Mouse (Mus musculus) midbrain, embryonic 10.5 days (tissue): ENCODE data around the gene Pds5b. TPM values are rescaled to one million over a fixed set of nuclear protein-coding genes. Genes with fewer than 3 reads are reported as not detected.
A peak's percentile ranks its signal among the peaks of the same experiment; 100 is the strongest.
"Not testable (repeated sequence)": the region's sequence is repeated elsewhere in the genome, so short reads cannot be mapped to it uniquely, and the experiment has no call there.

ENCODE experiments used
- DNase-seq: peaks from one replicate; pipeline ENCODE4 v3.0.0-alpha.2; 2017; ENCODE audit warnings: low spot score
- H3K27ac ChIP-seq: fragments of 300-500 bp; sonication (generic); replicated peaks from 2 replicates; pipeline ENCODE4 v1.5.1; 2016; ENCODE audit warnings: mild to moderate bottlenecking
- H3K27me3 ChIP-seq: fragments of 300-500 bp; sonication (generic); 2 replicates; pipeline ENCODE4 v1.6.1; 2016; ENCODE audit warnings: low read depth, mild to moderate bottlenecking; ENCODE audit not compliant: poor library complexity, severe bottlenecking
- H3K36me3 ChIP-seq: fragments of 300-500 bp; sonication (generic); 2 replicates; pipeline ENCODE4 v1.6.1; 2016; ENCODE audit warnings: mild to moderate bottlenecking, moderate library complexity
- H3K4me1 ChIP-seq: fragments of 300-500 bp; sonication (generic); 2 replicates; pipeline ENCODE4 v1.6.1; 2016
- H3K4me3 ChIP-seq: fragments of 300-500 bp; sonication (generic); 2 replicates; pipeline ENCODE4 v1.5.1; 2016; ENCODE audit warnings: mild to moderate bottlenecking, moderate library complexity
- H3K9me3 ChIP-seq: fragments of 300-500 bp; sonication (generic); replicated peaks from 2 replicates; pipeline ENCODE4 v1.6.1; 2016; ENCODE audit warnings: mild to moderate bottlenecking
- WGBS: fragments of 180-500 bp; shearing (Covaris S2); methylation state at CpG from one replicate; pipeline ENCODE4 v1.1.7; 2016; 5-methylcytosine and 5-hydroxymethylcytosine counted together
- polyA plus RNA-seq: library from polyadenylated mRNA; unstranded; fragments of >200 nt; fragmentation: Nextera tagmentation; extraction: Ambion mirVana; gene quantifications from 2 replicates; pipeline ENCODE4 v1.2.1, GENCODE M21; 2016

Pds5b gene
- polyA plus RNA-seq = 36.2 and 37.8 TPM in 2 replicates

DNA sequence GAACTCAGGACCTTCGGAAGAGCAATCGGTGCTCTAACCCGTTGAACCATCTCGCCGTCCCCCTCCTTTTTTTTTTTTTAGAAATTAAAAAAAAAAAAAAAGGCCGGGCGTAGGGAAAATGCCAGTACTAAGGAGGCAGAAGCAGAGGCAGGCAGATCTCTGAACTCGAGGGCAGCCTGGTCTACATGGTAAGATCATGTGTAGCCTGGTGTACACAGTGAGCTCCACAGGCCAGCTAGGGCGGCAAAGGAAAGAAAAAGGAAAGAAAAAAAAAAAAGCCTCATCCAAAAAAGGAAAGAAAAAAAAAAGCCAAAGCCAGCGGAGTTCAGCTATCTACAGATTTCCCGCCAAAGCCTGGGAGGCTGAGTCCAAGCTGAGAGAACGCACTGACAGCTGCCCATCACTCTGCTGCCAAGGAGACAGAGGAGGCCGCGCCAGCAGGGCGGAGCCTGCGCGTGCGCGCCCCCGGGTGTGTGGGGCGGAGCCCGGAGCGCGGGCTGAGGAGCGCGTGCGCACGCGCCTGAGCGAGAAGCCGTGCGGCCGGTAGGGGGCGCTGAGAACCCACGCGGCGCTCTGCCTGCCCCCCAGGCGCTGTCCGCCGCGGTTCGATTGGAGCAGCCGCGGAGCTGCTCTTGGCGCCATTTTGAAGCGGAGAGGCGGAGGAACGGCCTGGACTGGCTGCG, at the start of gene Pds5b:
Pds5b (plus strand) TSS at position 587 of the 683 bp plus-strand sequence.
- Histone ChIP-seq H3K9me3 (no peaks in the 10 kb centered on the region), H3K4me1 (peaks cover 18% of the 10 kb centered on the region), H3K4me3 (peak within 1 kb of the TSS; percentile 91), H3K27ac (peak within 1 kb of the TSS; percentile 99), H3K36me3 (peaks cover 10% of the 10 kb centered on the region; the same call in 1 of the 2 replicates), H3K27me3 (no peaks in the 10 kb centered on the region)
- DNase-seq = peak; percentile 95
- 14% methylated on average over 48 of the region's 49 CpGs for WGBS

DNA sequence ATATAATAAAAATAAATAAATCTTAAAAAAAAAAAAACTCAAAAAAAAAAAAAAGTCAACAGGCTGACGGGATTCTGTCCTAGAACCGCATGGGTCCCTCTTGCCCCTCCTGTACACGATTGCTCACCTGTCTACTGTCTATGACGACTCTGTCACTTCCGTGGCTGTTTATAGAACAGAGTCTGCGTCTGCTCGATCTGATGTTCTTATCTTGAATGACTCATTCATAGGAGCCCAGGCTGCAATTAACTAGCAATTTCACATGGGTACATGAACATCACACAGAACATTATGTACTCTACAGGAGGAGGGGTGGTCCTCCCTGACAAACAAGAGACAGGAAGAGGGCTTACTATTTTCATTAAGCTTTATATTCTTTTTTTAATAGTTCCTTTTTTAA, 48.0 kb upstream of the Pds5b start:
- Histone ChIP-seq H3K36me3 (peaks cover 12% of the 10 kb centered on the region; the same call in 1 of the 2 replicates), H3K27me3 (no peaks in the 10 kb centered on the region), H3K9me3 (no peaks in the 10 kb centered on the region), H3K4me3 (no peak overlapping the region), H3K4me1 (no peaks in the 10 kb centered on the region), H3K27ac (no peak overlapping the region)
- 92% methylated on average over 7 of the region's 7 CpGs for WGBS
- no peak for DNase-seq

DNA sequence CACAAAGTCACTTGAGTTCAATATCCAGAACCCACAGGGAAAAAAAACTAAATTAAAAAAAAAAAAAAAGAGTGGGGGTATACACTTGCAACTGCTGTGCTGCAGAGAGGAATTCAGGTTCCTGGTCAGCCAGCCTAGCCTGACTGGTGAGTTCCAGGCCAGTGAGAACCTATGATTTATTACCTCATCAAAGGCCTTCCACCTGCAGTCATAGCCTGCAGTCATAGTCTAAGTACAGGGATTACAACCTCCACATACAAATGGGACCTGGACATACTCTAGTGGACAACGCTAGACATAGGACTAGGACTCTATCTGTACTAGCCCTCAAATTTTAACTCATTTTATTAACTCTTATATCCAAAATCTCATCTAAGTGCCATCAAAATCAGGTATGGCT, 44.3 kb upstream of the Pds5b start:
- Histone ChIP-seq H3K27ac (no peak overlapping the region), H3K4me3 (no peak overlapping the region), H3K27me3 (no peaks in the 10 kb centered on the region), H3K36me3 (peaks cover 26% of the 10 kb centered on the region), H3K4me1 (no peaks in the 10 kb centered on the region), H3K9me3 (no peaks in the 10 kb centered on the region)
- 97% methylated on average over 1 of the region's 1 CpGs for WGBS
- DNase-seq = no peak

DNA sequence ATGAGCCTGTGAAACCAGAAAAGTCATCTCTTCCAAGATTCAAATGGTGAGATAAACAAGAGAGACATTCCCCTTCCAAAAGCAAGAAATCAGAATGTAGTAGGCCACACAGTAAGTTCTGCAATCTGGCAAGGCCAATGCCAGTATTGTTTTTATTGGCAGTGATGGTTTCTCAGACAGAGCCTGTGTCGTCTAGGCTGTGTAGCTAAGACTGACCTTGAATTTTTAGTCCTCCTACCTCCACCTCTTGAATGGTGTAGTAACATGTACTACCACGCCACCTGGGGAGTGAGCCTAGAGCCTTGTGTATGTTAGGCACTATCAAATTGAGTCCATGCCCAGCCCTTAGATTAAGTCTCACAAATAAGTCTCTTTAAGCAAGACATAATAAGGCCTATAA, 43.8 kb upstream of the Pds5b start:
- no peaks in the 10 kb centered on the region for H3K4me1 ChIP-seq
- 91% methylated on average over 2 of the region's 2 CpGs for WGBS
- DNase-seq = no peak

DNA sequence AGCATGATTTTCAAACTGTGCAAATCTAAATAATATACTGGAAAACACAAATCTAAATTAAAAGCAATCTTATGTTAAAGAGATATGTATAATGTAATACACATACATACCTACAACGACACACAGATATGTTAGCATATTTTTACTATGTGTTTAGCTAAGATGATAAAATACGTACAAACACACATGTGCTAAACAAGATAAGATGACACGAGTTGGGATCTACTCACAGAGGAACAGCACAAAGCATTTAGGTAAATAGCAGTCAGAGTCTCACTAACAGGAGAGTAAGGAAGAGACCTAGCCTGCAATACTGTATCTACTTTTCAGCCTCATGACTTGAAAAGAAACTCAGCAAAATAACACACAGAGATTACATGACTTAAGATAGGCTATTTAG, 32.1 kb upstream of the Pds5b start:
- no peaks in the 10 kb centered on the region for H3K4me1 ChIP-seq
- no peak overlapping the region for H3K4me3 ChIP-seq
- DNase-seq = no peak
- no peak overlapping the region for H3K27ac ChIP-seq
- H3K27me3 ChIP-seq = no peaks in the 10 kb centered on the region
- peaks cover 86% of the 10 kb centered on the region for H3K36me3 ChIP-seq
- H3K9me3 ChIP-seq = no peaks in the 10 kb centered on the region
- 93% methylated on average over 3 of the region's 3 CpGs for WGBS

More for the DNA sequence above, 43.8 kb upstream of the Pds5b start:
- Histone ChIP-seq H3K4me3 (no peak overlapping the region), H3K27ac (no peak overlapping the region), H3K9me3 (no peaks in the 10 kb centered on the region), H3K27me3 (no peaks in the 10 kb centered on the region), H3K36me3 (peaks cover 28% of the 10 kb centered on the region)

DNA sequence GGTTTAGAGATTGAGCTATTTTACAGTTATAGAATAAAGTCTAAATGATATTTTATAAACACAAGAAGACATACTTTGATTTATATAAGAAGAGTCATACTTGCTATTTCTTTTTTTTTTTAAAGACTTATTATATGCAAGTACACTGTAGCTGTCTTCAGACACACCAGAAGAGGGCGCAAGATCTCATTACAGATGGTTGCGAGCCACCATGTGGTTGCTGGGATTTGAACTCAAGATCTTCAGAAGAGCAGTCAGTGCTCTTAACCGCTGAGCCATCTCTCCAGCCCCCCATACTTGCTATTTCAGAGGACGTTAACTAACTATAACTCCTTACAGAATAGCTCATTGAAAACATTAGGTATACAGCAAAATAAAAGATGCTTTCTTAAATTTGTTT, 30.1 kb upstream of the Pds5b start:
- peaks cover 86% of the 10 kb centered on the region for H3K36me3 ChIP-seq
- WGBS = 94% methylated on average over 4 of the region's 4 CpGs

DNA sequence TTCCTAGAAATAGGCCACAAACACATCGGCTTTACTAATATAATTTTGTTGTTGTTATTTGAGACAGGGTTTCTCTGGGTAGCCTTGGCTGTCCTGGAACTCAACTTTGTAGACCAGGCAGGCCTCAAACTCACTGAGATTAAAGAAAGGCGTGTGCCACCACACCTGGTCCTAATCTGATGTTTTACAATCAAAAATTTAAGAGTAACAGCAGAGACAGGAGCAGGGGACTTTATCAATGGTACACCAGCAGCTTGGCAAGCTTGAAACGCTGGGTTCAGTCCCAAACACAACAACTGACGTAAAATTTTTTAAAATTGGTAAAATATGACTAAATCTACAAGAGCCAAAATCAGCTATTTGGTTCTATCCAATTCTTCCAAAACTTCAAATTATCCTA, 28.6 kb upstream of the Pds5b start:
- 93% methylated on average over 4 of the region's 4 CpGs for WGBS
- Histone ChIP-seq H3K27ac (no peak overlapping the region), H3K36me3 (peaks cover 90% of the 10 kb centered on the region), H3K9me3 (no peaks in the 10 kb centered on the region), H3K4me3 (no peak overlapping the region), H3K27me3 (no peaks in the 10 kb centered on the region), H3K4me1 (no peaks in the 10 kb centered on the region)
- no peak for DNase-seq

More for the DNA sequence above, 30.1 kb upstream of the Pds5b start:
- DNase-seq, H3K27ac ChIP-seq, H3K4me1 ChIP-seq, H3K27me3 ChIP-seq, H3K4me3 ChIP-seq, H3K9me3 ChIP-seq: not testable (repeated sequence)

DNA sequence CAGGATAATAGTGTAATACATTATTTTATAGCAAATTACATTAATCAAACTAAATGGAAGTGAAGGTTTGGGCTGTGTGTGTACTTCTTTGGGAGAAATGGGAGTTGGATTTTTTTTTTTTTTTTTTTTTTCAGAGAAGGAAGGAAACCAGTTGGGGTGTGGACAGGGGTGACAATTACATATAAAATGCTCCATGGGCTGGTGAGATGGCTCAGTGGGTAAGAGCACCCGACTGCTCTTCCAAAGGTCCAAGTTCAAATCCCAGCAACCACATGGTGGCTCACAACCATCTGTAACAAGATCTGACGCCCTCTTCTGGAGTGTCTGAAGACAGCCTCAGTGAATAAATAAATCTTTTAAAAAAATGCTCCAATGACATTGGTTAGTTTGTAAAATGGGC, 21.0 kb upstream of the Pds5b start:
- Histone ChIP-seq H3K27me3 (no peaks in the 10 kb centered on the region), H3K36me3 (peaks cover 69% of the 10 kb centered on the region), H3K4me3 (no peak overlapping the region), H3K9me3 (no peaks in the 10 kb centered on the region), H3K27ac (no peak overlapping the region), H3K4me1 (peaks cover 2% of the 10 kb centered on the region; the same call in 1 of the 2 replicates)
- 86% methylated on average over 2 of the region's 2 CpGs for WGBS
- no peak for DNase-seq

DNA sequence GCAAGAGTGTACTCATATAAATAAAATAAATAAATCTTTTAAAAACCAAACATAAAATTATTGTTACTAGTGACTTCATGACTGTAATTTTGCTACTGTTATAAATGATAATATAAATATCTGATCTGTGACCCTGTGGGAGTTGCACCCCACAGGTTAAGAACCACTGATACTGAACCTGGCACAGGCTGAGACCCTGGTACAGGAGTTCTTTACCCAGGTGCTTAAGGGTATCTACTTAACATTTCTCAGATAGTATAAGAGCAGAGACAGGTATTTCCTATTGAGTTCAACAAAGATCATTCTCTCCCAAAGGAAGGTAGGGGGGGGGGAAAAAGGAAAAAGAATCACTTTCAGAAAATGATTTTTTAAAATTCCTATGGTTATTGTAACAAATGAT, 19.0 kb upstream of the Pds5b start:
- no peak for DNase-seq
- H3K9me3 ChIP-seq = no peaks in the 10 kb centered on the region
- H3K4me3 ChIP-seq = no peak overlapping the region
- H3K4me1 ChIP-seq = peaks cover 7% of the 10 kb centered on the region; the same call in 1 of the 2 replicates
- H3K27ac ChIP-seq = no peak overlapping the region
- H3K27me3 ChIP-seq = no peaks in the 10 kb centered on the region
- H3K36me3 ChIP-seq = peaks cover 68% of the 10 kb centered on the region

DNA sequence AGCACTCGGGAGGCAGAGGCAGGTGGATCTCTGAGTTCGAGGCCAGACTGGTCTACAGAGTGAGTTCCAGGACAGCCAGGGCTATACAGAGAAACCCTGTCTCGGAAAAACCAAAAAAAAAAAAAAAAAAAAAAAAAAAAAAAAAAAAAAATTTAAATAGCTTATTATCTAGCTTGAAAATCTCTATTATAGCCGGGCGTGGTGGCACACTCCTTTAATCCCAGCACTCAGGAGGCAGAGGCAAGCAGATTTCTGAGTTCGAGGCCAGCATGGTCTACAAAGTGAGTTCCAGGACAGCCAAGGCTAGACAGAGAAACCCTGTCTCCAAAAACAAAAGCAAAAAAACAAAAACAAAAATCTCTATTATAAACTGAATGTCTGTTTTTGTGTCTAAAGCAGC, 14.1 kb upstream of the Pds5b start:
- Histone ChIP-seq H3K36me3 (peaks cover 88% of the 10 kb centered on the region), H3K4me1 (peaks cover 16% of the 10 kb centered on the region; the same call in 1 of the 2 replicates)
- 94% methylated on average over 6 of the region's 6 CpGs for WGBS

DNA sequence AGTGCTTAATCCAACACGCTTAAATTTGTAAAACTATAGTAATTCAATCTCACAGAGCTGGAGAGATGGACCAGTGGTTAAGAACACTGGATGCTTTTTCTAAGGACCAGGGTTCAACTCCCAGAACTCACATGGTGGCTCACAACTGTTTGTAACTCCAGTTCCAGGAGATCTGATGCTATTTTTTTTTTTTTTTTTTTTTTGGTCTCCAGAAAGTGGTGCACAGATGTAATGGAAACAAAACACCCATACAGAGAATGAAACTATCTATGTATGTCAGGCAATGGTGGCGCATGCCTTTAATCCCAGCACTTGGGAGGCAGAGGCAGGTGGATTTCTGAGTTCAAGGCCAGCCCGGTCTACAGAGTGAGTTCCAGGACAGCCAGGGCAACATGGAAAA, 13.2 kb upstream of the Pds5b start:
- H3K27ac ChIP-seq, DNase-seq, H3K27me3 ChIP-seq, H3K4me3 ChIP-seq, H3K9me3 ChIP-seq: not testable (repeated sequence)
- H3K36me3 ChIP-seq = peaks cover 80% of the 10 kb centered on the region
- WGBS = 96% methylated on average over 3 of the region's 3 CpGs
- H3K4me1 ChIP-seq = peaks cover 19% of the 10 kb centered on the region; the same call in 1 of the 2 replicates

More for the DNA sequence above, 14.1 kb upstream of the Pds5b start:
- not testable (repeated sequence) for H3K9me3 ChIP-seq, DNase-seq, H3K27ac ChIP-seq, H3K4me3 ChIP-seq, H3K27me3 ChIP-seq

DNA sequence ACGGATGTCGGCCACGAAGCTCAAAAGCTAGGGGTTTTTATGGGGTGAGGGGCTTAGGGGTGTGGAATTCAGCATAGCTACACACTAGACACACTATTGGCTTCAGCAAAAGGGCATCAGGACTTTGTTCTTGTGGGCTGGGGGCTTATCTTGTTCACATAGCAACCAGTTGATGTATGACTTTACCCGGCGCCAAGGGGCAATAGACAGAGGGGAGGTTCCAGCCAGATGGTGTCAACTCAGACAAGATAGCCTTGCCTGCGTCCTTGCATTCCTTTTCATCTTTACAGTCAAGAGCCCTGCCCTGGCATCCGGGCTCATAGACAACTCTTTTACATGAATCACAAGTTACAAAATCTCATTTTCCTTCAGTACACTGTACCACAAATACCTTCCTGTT, 9.6 kb upstream of the Pds5b start:
- H3K27me3 ChIP-seq, H3K9me3 ChIP-seq, DNase-seq, H3K27ac ChIP-seq: not testable (repeated sequence)
- Histone ChIP-seq H3K36me3 (peaks cover 47% of the 10 kb centered on the region), H3K4me3 (peak overlapping the region; percentile 90; the same call in 1 of the 2 replicates), H3K4me1 (peaks cover 12% of the 10 kb centered on the region; the same call in 1 of the 2 replicates)
- 92% methylated on average over 7 of the region's 7 CpGs for WGBS

DNA sequence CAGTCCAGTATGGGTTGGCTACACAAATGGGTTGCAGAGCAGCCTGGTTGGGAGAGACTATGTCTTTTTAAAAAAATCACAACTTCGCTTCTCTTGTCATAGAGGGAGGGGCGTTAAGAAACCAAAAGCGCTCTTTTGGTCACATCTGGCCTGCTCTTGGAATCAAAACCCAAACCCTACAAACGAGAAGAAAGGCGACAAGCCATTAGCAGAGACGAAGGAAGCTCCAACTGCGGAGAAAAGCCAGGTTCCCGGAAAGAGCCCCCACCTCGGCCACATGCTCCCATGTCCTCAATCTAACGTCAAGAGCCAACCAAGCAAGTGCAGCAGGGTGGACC, 8.8 kb upstream of the Pds5b start:
- Histone ChIP-seq H3K36me3 (peaks cover 39% of the 10 kb centered on the region), H3K4me3 (peak overlapping the region; percentile 90), H3K27me3 (no peaks in the 10 kb centered on the region), H3K4me1 (peaks cover 12% of the 10 kb centered on the region; the same call in 1 of the 2 replicates), H3K9me3 (no peaks in the 10 kb centered on the region), H3K27ac (peak overlapping the region; percentile 91)
- DNase-seq = no peak
- WGBS = under 1% methylated on average over 10 of the region's 10 CpGs
